Mouse (Mus musculus): ENCODE results near the gene Zswim7.

The Zswim7 gene

DNA sequence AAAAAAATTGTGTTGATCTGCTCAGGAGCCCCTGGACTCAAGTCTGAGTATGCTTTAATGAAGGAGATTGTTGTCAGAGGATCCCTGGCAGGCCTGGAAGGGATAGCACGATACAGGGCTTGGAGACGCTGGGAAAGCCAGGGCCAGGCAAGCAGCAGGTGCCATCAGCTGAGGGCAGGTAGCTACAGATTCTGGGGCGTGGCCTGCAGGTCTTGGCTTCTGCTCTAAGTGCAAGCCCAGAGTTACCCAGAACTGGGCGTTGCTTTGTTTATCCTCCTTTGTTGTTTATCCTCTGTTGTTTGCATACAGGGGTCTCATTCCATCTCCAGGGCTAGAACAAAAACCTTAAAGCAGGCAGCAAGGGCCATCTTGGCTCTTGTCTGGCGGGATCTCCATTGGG is 27.8 kb downstream of the Zswim7 start:
- no peak for DNase-seq (ENCODE audit: low spot score in 2 of 2)

DNA sequence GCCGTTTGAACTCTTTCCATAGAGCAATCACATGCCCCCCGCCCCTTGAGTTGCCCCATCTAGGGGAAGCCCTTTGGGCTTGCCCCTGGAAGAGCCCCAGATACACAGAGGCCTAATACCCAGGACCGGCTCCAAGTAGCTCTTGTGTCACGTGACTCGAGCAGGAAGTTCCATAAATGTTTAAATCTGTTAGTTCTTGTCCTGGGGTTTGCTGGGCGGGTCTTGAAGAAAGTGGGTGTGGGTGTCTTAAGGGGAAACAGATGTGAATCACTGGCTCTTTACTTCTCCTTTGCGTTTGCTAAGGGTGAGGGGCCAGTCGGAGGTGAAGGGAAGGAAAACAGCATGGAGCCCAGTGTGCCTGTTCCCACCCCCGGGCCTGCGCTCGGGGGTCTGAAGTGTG is 30.1 kb downstream of the Zswim7 start:
- DNase-seq (ENCODE audit: low spot score in 2 of 2), result no peak

DNA sequence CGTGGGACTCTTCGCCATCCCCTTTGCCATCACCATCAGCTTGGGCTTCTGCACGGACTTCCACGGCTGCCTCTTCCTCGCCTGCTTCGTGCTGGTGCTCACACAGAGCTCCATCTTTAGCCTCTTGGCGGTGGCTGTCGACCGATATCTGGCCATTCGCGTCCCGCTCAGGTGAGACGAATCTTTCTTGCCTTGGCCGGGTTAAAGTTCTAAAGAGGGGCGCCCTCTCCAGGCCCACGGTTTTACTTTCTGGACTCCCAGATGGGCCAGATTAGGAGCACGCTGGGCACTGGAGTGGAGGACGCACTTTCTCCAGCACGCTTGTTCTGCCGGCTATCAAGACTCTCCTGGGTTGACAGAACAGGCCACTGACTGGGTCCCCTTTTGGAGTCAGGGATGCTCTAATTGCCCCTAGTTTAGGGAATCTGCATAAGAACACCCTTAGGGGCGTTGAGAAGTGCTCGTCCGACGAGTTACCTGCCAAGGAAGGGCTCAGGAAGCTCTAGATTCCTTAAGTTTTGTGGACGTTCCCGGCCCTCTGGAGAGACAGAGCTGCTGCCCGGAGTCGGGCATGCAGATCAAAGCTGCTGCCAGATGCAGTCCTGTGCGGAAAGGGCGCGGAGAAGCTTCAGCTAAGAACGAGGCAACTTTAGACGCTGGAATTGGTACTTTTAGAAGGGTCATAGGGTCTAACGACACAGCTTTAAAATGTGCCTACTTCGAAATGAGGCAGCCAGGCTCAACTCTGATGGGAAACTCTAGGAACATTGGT is 31.7 kb downstream of the Zswim7 start:
- peak in 1 of 2 experiments; percentile 13 for DNase-seq (ENCODE audit: low spot score in 2 of 2)

DNA sequence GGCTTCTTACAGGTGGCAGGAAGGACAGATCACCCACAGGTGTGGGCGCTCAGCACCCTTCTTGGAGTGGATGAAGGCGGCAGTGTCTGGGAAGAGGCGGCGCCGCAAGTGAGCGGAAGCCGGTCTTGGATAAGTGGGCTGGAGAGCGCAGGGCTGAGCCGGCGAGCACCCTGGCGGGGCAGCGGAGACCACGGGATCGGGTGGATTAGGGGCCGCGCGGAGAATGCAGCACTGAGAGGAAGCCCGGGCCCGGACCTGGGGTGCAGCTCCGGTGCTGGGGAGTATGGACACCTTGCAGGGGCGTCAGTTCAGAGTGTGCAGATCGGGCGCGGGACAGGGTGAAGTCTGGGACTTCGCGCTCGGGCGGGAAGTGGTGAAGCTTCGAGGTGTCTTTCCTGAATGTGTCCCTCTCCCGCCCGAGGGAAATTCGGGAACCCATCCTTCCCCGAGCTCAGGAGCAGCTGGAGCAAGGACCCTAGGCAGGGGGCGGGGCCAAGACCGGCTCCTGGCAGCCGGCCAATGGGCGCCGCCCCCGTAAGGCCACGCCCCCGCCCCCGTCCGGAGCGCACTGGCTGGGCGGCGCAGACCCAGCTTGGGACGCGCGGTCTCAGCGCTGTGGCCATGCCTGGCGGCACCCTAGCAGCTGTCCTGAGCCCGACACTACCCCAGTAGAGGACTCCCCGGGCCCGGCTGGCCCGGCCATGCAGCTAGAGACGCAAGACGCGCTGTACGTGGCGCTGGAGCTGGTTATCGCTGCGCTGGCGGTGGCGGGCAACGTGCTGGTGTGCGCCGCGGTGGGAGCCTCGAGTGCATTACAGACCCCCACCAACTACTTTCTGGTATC is 32.6 kb downstream of the Zswim7 start, which contains the start of gene Adora2b:
Gene Adora2b (plus strand): TSS at position 584 of the 844 bp plus-strand sequence.
- DNase-seq (ENCODE audit: low spot score in 2 of 2), result peak in 1 of 2 experiments; percentile 17

DNA sequence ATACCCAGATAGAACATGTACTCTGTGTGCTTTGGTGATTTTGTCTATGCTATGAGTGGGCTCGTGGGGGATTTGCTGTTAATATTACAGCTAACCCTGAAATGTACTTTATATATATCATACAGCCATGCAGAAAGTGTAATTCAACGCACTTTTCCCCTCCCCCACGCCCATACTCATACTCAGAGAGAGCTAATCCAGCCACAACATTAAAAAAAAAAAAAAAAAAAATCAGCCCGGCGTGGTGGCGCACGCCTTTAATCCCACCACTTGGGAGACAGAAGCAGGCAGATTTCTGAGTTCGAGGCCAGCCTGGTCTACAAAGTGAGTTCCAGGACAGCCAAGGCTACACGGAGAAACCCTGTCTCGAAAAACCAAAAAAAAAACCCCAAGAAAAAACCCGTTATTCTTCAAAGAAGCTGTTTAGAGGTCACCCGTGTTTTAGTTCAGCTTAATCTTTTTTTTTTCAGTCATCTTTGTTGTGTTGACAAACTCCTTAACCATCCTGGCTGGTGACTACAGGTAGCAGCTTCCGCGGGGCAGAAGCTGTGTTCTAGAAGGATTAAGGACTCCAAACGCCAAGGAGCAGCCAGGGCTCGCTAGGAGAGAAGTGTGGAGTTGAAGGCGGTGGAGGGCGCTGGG is 33.3 kb downstream of the Zswim7 start:
- no peak for DNase-seq (ENCODE audit: low spot score in 2 of 2)

DNA sequence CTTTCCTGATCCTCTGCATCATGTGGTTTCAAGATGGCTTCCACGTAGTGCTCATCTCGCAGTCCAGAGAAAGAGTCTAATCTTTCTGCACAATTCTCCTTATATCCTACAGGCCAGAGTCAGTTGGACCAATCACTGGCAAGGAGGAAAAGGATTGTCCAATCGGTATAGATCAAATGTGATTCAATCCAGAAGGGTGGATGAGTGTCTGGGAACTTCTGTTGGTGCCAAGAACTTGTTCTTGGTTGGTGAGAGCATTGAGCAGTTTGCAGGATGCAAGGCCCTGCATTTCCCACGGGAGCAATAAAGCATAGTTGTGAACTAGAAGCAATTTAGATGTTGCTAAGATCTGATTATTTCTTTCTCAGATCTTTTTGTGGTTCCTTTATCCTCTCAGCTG is 36.7 kb downstream of the Zswim7 start:
- DNase-seq (ENCODE audit: low spot score in 2 of 2), result no peak

DNA sequence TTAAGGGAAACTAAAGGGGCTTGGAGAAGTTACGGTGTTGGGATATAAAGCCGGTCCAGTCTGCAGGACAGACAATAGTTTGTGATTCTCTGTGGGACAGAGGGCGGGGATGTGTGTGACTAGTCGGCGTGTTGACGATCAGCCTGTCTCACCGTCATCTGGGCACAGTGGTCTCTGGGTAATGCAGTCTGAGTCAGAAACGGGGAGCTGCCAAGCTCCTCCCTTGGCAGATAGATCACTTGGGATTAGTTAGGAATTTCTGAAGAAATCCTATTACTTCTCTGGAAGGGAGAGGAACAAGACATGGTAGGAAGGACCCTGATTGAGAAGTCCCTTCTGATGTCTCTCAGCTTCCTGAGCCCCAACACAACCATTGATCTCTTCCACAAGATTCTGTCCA is 37.3 kb downstream of the Zswim7 start:
- no peak for DNase-seq (ENCODE audit: low spot score in 2 of 2)

DNA sequence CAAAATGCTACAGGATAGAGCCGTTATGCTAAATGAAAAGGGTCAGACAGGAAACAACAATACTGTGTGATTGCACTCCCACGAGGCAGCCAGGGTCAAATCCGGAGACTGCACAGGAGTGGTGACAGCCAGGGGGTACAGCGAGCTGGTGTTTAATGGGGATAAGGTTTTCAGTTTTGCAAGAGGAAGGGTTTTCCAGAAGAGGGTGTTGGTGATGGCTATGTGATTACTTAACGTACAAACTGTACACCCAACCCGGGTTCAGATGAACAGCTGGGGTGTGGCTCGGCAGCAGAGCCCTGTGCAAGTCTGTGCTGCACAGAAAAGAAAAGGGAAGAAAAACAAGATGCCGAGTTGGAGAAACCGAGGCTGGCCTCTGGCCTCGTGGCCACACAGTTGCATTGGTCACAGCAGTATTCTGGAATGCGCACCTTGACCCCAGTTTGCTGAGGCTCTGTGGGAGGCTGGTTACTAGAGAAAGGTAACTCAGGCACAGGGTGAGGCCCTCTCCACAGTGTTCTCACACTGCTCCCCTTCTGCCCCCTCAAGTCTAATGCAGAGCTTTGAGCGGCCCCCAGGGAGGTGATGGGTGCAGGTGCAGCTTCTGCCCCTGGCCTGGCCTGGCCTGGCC is 40.4 kb downstream of the Zswim7 start:
- DNase-seq (ENCODE audit: low spot score in 2 of 2), result no peak

DNA sequence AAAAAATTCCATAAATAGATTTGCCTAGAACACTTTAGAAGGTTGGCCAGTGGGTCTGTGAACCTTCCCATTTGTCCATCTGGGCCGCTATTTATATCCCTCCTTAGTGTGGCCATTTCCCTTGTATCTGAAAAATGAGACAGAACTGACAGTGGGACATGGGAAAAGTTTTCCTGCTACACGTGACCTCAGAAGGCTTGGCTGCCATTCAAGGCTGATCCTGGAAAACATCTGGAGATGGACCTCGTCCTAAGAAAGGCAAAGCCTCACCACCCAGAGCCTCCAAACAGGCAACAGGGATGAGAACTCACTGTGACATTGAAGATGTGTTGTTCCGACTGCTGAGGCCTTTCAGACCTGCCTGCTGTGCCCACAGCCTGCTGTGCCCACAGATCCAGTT is 56.4 kb downstream of the Zswim7 start:
- no peak for DNase-seq (ENCODE audit: low spot score in 2 of 2)

DNA sequence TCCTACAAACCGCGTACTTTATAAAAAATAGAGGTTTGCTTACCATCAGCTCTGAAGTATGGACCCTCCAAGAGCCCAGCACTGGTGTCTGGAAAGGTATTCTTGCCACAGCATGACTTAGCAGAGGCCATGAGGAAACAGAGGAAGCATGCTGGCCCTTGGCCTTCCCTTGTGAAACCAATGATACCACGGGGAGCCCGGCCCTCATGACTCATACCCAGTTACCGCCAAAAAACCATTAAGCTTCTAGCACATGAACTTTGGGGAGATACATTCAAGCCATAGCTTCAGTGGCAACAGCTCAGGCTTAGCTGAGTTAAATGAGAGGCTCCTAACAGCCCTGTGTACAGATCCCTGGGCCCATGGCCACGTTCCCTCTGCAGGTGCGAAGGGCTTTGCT is 57.2 kb downstream of the Zswim7 start:
- DNase-seq (ENCODE audit: low spot score in 2 of 2), result no peak

DNA sequence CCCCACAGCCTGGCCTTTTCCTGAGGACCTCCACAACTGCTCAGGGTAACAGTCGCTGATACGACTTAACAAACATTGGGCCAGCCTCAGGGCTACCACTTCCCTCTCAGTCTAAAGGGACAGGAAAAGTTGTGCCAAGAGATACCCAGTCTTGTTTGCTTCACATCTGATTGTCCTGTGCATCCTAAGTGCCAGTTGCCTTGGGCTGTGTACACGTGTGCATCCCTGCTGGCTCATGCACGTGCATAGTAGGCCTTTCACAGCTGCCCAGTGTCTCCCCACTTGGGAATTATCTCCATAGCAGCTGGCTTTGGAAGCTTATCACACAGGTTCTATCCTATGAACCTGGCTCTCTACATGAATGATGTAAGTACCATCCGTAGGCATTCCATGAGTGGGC is 57.8 kb downstream of the Zswim7 start:
- no peak for DNase-seq (ENCODE audit: low spot score in 2 of 2)

DNA sequence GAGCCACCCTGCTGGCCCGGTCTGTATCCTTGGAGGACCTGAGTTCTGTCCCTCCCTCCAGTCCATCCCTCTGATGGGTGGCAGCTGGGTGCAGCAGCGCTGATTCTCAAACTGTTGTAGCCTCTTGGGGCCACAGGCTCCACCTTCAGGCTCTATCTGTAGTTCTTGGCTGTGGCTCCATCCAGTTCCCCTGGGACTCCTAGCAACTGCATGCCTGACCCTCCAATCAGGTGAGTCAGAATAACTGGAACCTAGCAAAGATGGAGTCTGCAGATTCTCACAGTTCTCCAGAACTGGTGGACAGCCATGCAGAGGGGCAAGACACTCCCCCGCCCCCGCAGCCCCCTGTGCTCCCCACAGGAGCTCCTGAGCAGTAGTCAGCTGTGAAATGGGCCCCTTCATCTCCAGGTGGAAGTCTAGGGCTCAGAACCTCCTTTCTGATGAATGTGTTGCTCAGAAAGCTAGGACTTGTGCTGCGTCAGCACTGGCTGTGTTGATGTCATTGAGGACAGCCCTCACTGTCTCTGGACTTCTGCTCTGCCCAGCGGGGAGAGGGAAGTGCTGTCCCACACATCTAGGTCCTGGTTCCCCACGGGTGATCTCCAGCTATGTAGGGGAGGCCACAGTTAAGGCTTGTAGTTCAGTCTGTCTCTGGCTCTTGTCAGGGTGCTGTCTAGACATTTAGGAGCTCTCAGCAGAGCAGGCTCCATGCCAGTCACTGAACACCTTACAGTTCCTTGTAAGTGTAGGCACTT is 60.2 kb downstream of the Zswim7 start:
- DNase-seq (ENCODE audit: low spot score in 2 of 2), result no peak

DNA sequence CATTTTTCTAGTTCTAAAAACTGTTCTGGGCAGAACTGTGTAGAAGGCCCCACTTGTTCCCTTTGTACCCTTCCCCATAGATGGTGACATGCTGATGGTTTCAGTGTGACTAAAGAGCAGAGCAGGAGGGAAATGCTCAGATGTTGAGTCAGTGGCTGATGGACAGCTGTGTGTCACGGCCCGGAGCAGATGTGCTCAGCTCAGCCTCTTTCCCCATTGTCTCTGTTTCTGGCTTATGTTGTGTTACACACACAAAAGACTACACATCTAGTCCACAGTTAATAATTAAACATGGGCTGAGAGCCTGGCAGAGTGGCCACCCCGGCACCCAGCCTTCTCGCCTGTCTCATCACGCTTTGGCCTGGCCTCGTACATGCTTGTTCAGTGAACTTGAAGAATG is 63.4 kb downstream of the Zswim7 start:
- no peak for DNase-seq (ENCODE audit: low spot score in 2 of 2)

All from left cerebral cortex, adult 9 months (tissue).